Mouse (Mus musculus): ENCODE data around the gene Syce3.

Syce3 gene

GRCm38 (mm10) chr15:89424621-89425020, 14.3 kb upstream of the Syce3 start:
- DNase-seq (ENCODE audit: low read depth, low spot score), result no peak

GRCm38 (mm10) chr15:89421938-89422337, 11.6 kb upstream of the Syce3 start:
- DNase-seq (ENCODE audit: low read depth, low spot score), result no peak

GRCm38 (mm10) chr15:89415282-89415681, 5.0 kb upstream of the Syce3 start:
- DNase-seq (ENCODE audit: low read depth, low spot score), result no peak

GRCm38 (mm10) chr15:89406691-89407090, 3.6 kb downstream of the Syce3 start:
- peak; percentile 63 for DNase-seq (ENCODE audit: low read depth, low spot score)

GRCm38 (mm10) chr15:89404831-89405623, 5.3 kb downstream of the Syce3 start:
- no peak for DNase-seq (ENCODE audit: low read depth, low spot score)

- DNase-seq (ENCODE audit: low read depth, low spot score), result peak; percentile 65
Observed at GRCm38 (mm10) chr15:89402471-89402870, 7.8 kb downstream of the Syce3 start.

GRCm38 (mm10) chr15:89399716-89400115, 10.6 kb downstream of the Syce3 start:
- peak; percentile 32 for DNase-seq (ENCODE audit: low read depth, low spot score)

- DNase-seq (ENCODE audit: low read depth, low spot score), result no peak
Observed at GRCm38 (mm10) chr15:89398146-89398545, 12.2 kb downstream of the Syce3 start.

- no peak for DNase-seq (ENCODE audit: low read depth, low spot score)
Observed at GRCm38 (mm10) chr15:89396883-89397282, 13.4 kb downstream of the Syce3 start.

- DNase-seq (ENCODE audit: low read depth, low spot score), result no peak
Observed at GRCm38 (mm10) chr15:89390081-89390480, 20.2 kb downstream of the Syce3 start.

- DNase-seq (ENCODE audit: low read depth, low spot score), result no peak
Observed at GRCm38 (mm10) chr15:89387127-89387526, 23.2 kb downstream of the Syce3 start.

GRCm38 (mm10) chr15:89384617-89385016, 25.7 kb downstream of the Syce3 start, which contains the start of gene Klhdc7b:
Gene Klhdc7b (plus strand): TSS chr15:89384917.
- DNase-seq (ENCODE audit: low read depth, low spot score), result no peak

GRCm38 (mm10) chr15:89379429-89379828, 30.9 kb downstream of the Syce3 start:
- no peak for DNase-seq (ENCODE audit: low read depth, low spot score)

GRCm38 (mm10) chr15:89378831-89379401, 31.4 kb downstream of the Syce3 start, which contains the start of gene Odf3b:
Gene Odf3b (minus strand): TSS chr15:89379282.
- no peak for DNase-seq (ENCODE audit: low read depth, low spot score)

GRCm38 (mm10) chr15:89377938-89378828, 32.1 kb downstream of the Syce3 start:
- DNase-seq (ENCODE audit: low read depth, low spot score), result no peak

GRCm38 (mm10) chr15:89377362-89377761, 32.9 kb downstream of the Syce3 start:
- DNase-seq (ENCODE audit: low read depth, low spot score), result no peak

GRCm38 (mm10) chr15:89376957-89377356, 33.3 kb downstream of the Syce3 start, which contains the start of gene Tymp:
Gene Tymp (minus strand): TSS chr15:89377039.
- no peak for DNase-seq (ENCODE audit: low read depth, low spot score)

- DNase-seq (ENCODE audit: low read depth, low spot score), result no peak
Observed at GRCm38 (mm10) chr15:89376040-89376439, 34.3 kb downstream of the Syce3 start.

- DNase-seq (ENCODE audit: low read depth, low spot score), result no peak
Observed at GRCm38 (mm10) chr15:89374801-89375534, 35.3 kb downstream of the Syce3 start.

- no peak for DNase-seq (ENCODE audit: low read depth, low spot score)
Observed at GRCm38 (mm10) chr15:89374340-89374739, 36.0 kb downstream of the Syce3 start.

GRCm38 (mm10) chr15:89373762-89374248, 36.5 kb downstream of the Syce3 start, which contains the start of gene Sco2:
Gene Sco2 (minus strand): TSS chr15:89373846.
- DNase-seq (ENCODE audit: low read depth, low spot score), result peak; percentile 93

All from ES-CJ7 (cell line).